Mouse (Mus musculus): ENCODE data around the gene 4933427D14Rik. TPM values are rescaled to one million over a fixed set of nuclear protein-coding genes. Genes with fewer than 3 reads are reported as not detected.
A peak's percentile ranks its signal among the peaks of the same experiment; 100 is the strongest.

4933427D14Rik gene
- total RNA-seq, 2 experiments from 2014 or later, result 3.1 to 4.2 TPM

GRCm38 (mm10) chr11:72151120-72151519, 56.1 kb downstream of the 4933427D14Rik start:
- intact Hi-C loops (cut with DNase I), result no loop called here
- no peak for DNase-seq

DNA sequence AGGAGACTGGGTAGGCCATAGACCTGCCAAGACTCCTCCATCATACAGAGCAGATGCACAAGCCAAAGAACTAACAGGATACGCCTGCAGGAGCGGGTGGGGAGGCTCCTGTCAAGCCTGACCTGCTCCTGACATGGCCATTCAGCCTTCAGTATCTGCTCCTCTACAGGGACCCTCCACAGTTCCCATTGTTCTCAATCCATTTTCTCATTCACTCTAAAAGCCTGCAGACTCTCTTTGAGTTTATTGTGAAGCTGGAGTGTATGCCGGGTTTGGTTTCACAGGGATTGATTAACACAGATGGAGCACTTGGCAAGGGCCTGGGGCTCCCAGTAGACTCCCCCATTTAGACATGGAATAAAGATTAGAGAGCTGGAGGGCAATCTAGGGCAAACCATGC, 59.3 kb downstream of the 4933427D14Rik start:
- no peak for DNase-seq
- intact Hi-C loops (cut with DNase I), result no loop called here

GRCm38 (mm10) chr11:72145877-72146248, 61.4 kb downstream of the 4933427D14Rik start:
- intact Hi-C loops (cut with DNase I), result loop anchor here (1.0 kb wide), 1 partner anchor 94 kb away; no protein-coding TSS in a partner anchor
- DNase-seq, result no peak

DNA sequence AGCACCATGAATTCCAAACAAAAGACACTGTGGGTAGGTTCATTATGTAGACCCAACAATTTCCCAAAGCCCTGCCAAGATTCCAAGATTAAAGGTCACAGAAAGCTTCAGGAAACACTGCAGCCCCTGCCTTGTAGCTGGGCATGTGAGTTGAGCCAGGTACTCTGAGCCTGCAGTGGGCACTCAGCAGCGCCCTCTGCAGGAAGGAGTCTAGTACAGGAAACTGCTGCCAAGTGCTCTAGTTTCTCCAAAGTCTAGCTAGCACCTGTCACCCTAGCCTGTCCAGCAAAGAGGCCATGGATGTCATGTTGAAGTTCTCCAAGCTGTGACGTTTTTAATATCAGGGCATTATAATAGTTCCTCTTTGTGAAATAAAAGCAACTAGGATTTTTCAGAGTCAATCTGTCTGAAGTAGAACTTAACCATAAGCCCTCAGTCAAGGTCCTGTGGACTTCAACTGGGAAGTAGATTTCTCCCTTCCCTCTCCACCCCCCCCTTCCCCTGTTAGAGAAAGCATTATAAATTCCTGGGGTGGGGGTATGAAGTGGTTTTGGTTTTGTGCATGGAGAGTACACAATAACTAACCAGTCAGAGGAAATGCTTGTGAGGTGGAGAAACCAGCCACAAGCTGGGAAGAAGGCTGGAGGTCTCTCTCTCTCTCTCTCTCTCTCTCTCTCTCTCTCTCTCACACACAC, 61.9 kb downstream of the 4933427D14Rik start:
- peak; percentile 21 to 48 for DNase-seq
- intact Hi-C loops (cut with DNase I), result loop anchor here (1.0 kb wide), 1 partner anchor 93 kb away; no protein-coding TSS in a partner anchor

DNA sequence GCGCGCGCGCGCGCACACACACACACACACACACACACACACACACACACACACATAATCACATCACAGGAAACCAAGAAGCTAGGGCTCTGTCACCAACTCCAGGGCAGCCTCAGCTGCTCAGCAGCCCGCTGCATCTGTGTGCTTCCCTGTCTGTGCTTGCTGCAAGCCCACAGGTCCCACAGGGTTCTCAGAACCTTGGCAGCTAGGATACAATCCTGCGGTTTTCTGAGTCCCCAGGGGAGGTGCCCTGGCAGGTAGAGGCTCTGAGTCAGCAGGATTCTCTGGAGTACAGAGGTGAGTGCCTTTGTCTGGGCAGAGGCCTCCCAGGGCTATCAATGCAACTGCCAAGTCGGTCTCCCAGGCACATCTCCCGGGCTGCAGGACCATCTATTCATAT, 64.4 kb downstream of the 4933427D14Rik start:
- intact Hi-C loops (cut with DNase I), result no loop called here
- no peak for DNase-seq

GRCm38 (mm10) chr11:72140198-72140597, 67.1 kb downstream of the 4933427D14Rik start:
- DNase-seq, result no peak
- intact Hi-C loops (cut with DNase I), result no loop called here

- intact Hi-C loops (cut with DNase I), result no loop called here
- DNase-seq, result no peak
Measured at GRCm38 (mm10) chr11:72136231-72136982, 70.9 kb downstream of the 4933427D14Rik start.

GRCm38 (mm10) chr11:72135383-72136158, 71.7 kb downstream of the 4933427D14Rik start, which contains the start of gene Pitpnm3:
Gene Pitpnm3 (minus strand): TSS chr11:72135778.
- DNase-seq, result peak; percentile 52 to 58
- intact Hi-C loops (cut with DNase I), result no loop called here

DNA sequence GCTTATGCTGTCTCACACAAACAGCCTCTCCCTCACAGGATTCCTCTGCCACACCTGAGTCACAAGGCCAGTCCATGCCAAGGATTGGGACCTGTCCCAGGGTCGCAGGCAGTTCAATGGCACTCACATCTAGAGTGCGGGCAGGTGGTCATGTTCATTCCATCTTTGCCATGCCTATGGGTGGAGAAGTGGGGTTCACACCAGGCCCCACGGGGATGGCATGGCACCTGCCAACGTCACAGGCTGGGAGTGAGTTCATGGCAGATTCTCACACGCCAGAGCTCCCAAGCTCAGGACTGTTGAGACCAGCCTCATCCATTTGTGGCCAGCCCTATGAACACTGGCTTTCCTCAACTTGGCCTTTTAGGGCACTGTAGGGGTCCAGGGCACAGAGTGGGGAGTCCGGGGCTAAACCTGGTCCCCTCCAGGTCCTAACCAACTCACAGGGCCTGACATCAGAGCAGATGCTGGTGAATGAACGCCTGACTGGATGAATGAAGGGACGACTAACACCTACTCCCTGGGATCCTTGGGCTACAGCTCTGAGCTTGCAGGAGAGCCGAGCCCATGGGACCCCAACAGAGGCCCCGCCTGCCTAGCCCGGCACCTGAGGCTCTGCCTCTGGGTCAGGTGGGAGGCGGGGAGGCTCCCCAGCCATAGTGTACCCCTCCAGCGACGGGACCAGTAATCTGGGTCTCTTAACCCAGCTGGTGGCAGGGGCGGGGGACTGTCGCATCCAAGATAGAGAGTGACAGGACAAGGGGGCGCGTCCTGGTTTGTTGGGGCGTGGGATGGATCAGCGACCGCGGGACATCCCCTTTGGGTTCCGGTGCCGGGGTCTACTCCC, 72.5 kb downstream of the 4933427D14Rik start:
- no peak for DNase-seq
- intact Hi-C loops (cut with DNase I), result loop anchor here (5.0 kb wide), 2 partner anchors 67 to 82 kb away; no protein-coding TSS in a partner anchor

DNA sequence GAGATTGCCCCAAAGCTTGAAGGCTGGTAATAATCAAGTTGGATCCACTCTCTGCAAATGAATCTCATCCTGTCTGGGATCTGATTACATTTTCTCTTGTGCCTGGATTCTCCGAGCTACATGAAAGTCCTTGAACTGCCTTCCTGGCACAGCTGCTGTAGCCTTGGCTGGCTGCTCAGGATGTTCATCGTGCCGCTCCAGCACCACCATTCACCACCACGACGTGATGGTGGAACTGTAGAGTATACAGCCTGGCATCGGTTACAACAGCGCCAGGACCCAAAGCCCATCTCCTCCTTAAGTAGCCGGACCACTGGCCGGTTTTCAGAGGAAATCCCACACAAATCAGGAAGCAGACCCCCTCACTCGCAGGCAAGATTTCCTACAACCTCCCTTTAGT, 74.2 kb downstream of the 4933427D14Rik start:
- intact Hi-C loops (cut with DNase I), result loop anchor here (5.0 kb wide), 2 partner anchors 66 to 81 kb away; no protein-coding TSS in a partner anchor
- DNase-seq, result peak; percentile 25 to 40

DNA sequence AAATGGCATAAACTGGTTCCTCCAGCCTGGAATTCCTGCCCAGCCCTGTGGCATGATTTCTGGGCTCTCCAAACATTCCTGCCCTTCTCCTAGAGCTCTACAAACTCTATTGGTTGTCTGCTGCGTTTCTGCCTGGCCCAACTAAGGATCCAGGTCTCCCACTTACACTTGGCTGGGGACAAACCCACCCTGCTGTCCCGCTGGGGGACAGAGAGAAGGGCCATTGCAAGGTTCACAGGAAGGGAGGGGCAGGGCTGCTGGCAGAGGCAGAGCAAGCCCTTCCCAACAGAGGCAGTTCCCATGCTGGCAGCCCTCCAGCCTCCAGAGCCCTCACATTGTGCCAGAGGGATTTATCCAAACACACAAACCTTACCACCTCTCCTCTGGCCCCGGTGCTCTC, 75.0 kb downstream of the 4933427D14Rik start:
- intact Hi-C loops (cut with DNase I), result loop anchor here (5.0 kb wide), 2 partner anchors 65 to 80 kb away; no protein-coding TSS in a partner anchor
- DNase-seq, result peak; percentile 71 to 72

DNA sequence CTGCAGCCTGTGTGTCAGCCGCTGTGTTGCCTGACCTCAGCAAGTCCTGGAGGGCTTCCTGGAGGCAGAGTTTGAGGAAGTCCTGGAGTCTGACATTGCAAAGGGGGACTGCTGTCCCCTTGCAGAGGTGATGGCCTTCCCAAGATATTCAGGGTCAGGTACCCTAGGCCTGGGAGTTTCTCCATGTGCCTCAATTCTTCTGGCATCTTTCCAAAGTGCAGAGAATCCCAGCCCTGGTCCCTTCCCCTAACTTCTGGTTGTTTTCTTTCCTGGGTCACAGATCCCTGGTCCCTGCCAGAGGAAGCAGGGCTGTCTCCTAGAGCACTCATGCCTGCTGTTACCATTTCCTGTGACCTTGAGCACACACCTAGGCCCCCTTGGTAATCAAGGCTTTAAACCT, 75.6 kb downstream of the 4933427D14Rik start:
- no peak for DNase-seq
- intact Hi-C loops (cut with DNase I), result loop anchor here (5.0 kb wide), 2 partner anchors 64 to 79 kb away; no protein-coding TSS in a partner anchor

DNA sequence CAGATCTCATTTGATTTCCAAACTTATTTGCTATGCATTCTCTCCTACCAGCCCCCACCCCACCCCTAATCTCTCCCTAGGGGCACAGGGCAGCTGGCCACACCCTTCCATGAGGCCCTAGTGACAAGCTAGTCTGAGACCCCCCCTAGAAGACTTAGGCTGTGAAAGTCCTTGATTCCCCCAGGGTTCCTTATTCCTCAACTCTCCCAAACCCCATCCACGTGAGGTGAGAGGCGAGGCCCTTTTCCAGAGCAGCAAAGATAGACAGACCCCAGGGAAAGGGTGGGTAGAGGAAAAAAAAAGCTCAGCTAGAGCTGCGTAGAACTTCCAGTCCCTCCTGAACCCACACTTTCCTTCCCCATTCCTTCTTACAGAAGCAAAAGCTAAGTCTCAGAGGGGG, 76.4 kb downstream of the 4933427D14Rik start:
- no peak for DNase-seq
- intact Hi-C loops (cut with DNase I), result loop anchor here (5.0 kb wide), 2 partner anchors 64 to 79 kb away; no protein-coding TSS in a partner anchor

DNA sequence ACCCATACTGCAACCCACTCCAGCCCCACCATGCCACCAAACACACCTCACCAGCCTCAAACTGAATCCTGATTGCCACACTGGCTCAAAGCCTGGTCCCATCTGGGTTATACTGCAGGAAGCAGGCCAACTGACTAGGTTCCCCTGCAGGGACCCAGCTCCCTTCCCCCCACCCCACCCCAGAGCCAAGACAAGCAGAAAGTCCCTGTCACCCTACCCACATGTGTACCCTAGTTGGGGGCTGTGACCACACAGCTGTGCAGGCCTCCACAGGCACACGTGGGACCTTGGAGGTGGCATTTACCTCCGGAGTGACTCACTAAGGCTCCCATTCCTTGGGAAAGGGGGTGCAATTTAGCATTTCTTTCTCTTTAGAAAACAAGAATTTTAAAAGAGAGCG, 76.8 kb downstream of the 4933427D14Rik start:
- intact Hi-C loops (cut with DNase I), result loop anchor here (5.0 kb wide), 2 partner anchors 63 to 78 kb away; no protein-coding TSS in a partner anchor
- DNase-seq, result no peak

- intact Hi-C loops (cut with DNase I), result loop anchor here (5.0 kb wide), 2 partner anchors 63 to 78 kb away; no protein-coding TSS in a partner anchor
- peak; percentile 43 to 56 for DNase-seq
Measured at GRCm38 (mm10) chr11:72130021-72130420, 77.2 kb downstream of the 4933427D14Rik start.

DNA sequence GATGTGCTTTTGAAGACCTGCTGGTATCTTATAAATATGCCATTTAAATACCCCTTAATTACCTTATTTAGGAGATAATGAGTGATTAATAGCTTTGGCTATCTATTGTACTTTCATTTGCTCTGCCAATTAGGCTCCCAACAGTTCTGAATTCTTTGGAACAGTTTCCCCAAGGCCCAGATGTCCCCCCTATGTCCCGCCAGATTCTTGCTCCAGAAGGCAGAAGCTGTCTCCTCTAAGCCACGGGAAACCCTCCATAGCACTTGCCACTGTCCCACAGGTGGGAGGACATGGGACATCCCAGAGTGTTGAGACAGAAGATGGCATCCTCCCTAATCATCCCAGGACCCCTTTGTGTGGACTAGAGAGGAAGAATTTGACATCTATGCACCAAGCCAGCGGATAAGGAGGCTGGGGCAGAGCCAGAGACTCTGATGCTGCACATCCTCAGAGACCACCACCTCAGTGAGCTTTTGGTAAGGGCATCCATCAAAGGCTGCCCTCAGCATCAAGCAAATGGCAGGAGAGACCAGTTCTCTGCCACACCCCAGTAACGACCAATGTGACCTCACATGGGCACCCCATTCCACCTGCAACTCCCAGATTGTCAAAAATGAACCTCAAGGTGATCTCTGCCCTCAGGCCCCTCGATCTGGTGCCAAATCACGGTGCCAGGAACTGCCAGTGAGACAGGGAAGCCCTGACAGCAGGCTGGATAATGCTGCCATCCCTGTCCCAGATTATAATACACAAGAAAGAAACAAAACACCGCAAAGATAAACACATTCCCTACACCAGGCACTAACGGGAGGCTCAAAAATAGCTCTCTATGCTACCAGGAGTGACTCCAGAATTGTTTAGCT, 78.0 kb downstream of the 4933427D14Rik start:
- DNase-seq, result no peak
- intact Hi-C loops (cut with DNase I), result no loop called here

- intact Hi-C loops (cut with DNase I), result no loop called here
- no peak for DNase-seq
Measured at GRCm38 (mm10) chr11:72127450-72128189, 79.6 kb downstream of the 4933427D14Rik start.

GRCm38 (mm10) chr11:72125781-72126180, 81.5 kb downstream of the 4933427D14Rik start:
- no peak for DNase-seq
- intact Hi-C loops (cut with DNase I), result no loop called here

Data from heart, postnatal 36 days (tissue).